Mouse (Mus musculus) liver, embryonic 14 days (tissue): ENCODE measurements around the gene Gm9789. TPM values are rescaled to one million over a fixed set of nuclear protein-coding genes. Genes with fewer than 3 reads are reported as not detected.

Source experiments
- polyA plus RNA-seq: library from polyadenylated mRNA; depleted of rRNA; stranded (reverse); fragments of >200 nt; gene quantifications from 2 replicates; pipeline ENCODE4 v1.2.3, GENCODE M21; 2012; rRNA removed

Gm9789 gene
- polyA plus RNA-seq, result not detected in 2 replicates

DNA sequence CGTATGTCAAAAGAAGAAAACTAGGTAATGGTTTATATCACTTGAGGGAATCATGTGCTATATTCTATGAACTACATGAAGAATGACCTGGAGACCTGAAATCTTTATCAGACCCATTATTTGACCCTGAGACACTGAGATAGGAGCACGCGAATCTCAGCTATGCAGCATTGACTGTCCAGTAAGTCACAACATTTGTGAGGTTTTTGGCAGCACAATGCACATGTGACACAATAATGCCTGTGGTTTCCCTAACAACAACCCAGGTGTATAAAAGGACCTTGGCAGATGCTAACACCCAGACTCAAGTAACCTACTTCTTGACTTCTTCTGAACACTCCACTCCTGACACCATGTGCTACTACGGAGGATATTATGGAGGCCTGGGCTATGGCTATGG, at the start of gene Gm9789:
Gm9789 (plus strand) TSS at position 301 of the 400 bp plus-strand sequence.

GRCm38 (mm10) chr16:89140551-89140950, 17.2 kb upstream of the Gm9789 start, which contains the start of gene Gm6358:
Gene Gm6358, plus strand, starts transcription at chr16:89140851.

DNA sequence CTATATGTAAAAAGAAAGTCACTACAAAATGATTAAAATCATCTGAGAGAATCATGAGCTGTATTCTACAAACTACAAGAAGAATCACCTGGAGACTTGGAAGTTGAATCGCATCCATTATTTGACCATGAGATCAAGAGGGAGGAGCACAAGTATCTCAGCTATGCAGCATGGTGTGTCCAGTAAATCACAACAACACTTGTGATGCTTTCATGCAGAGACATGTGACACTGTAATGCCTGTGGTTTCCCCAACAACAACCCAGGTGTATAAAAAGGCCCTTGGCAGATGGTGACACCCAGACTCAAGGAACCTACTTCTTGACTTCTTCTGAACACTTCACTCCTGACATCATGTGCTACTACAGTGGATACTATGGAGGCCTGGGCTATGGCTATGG, 7.0 kb upstream of the Gm9789 start, which contains the start of gene Gm10061:
Gm10061 (plus strand) TSS at position 301 of the 400 bp plus-strand sequence.

DNA sequence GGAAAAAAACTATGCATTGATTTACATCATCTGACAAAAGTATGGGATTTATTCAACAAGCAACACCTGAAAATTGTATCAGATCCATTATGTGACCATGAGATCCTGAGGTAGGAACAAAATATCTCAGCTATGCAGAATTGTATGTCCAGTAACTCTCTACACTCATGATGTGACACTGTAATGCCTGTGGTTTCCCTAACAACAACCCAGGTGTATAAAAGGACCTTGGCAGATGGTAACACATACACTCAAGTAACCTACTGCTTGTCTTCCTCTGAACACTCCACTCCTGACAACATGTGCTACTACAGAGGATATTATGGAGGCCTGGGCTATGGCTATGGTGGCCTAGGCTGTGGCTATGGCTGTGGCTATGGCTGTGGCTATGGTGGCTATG, 11.4 kb downstream of the Gm9789 start, which contains the start of gene Gm7735:
Gm7735 (plus strand) TSS at position 301 of the 400 bp plus-strand sequence.

GRCm38 (mm10) chr16:89174435-89174834, 16.7 kb downstream of the Gm9789 start, which contains the start of gene 1110057P08Rik:
Gene 1110057P08Rik, plus strand, starts transcription at chr16:89174735.

DNA sequence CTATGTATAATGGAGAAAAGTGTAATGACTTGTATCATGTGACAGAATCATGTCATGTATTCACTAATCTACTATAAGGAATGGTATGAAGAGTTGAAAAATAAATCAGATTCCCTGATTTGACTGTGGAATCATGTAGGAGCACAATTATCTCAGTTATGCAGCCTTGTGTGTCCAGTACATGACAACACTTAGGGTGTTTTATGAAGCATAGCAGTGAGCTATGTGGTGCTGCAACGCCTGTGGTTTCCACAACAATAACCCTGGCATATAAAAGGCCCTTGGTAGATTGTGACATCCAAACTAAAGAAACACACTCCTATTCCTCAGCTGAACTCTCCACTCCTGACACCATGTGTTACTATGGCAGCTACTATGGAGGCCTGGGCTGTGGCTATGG, 47.8 kb downstream of the Gm9789 start, which contains the start of gene Krtap20-2:
Krtap20-2 (plus strand) TSS at position 301 of the 400 bp plus-strand sequence.

Other genes starting within 250 kb of the Gm9789 start
- not detected in 2 replicates for gene Krtap19-9b, start 225.7 kb upstream of the Gm9789 start, polyA plus RNA-seq
- gene Krtap16-3, start 195.1 kb upstream of the Gm9789 start, polyA plus RNA-seq, result not detected in 2 replicates
- gene Krtap22-2, start 147.2 kb upstream of the Gm9789 start, polyA plus RNA-seq, result not detected in 2 replicates
- not detected in 2 replicates for gene Gm10229, start 142.7 kb upstream of the Gm9789 start, polyA plus RNA-seq
- gene Krtap6-1, start 126.3 kb upstream of the Gm9789 start, polyA plus RNA-seq, result not detected in 2 replicates
- not detected in 2 replicates for gene Gm10228, start 116.5 kb upstream of the Gm9789 start, polyA plus RNA-seq
- not detected in 2 replicates for gene Krtap6-5, start 110.1 kb upstream of the Gm9789 start, polyA plus RNA-seq
- not detected in 2 replicates for gene 1110025L11Rik, start 94.0 kb upstream of the Gm9789 start, polyA plus RNA-seq
- not detected in 2 replicates for gene Krtap6-3, start 73.9 kb upstream of the Gm9789 start, polyA plus RNA-seq
- not detected in 2 replicates for gene Gm6358, start 17.1 kb upstream of the Gm9789 start, polyA plus RNA-seq
- not detected in 2 replicates for gene Gm10061, start 6.9 kb upstream of the Gm9789 start, polyA plus RNA-seq
- gene Gm7735, start 11.5 kb downstream of the Gm9789 start, polyA plus RNA-seq, result not detected in 2 replicates
- not detected in 2 replicates for gene 1110057P08Rik, start 16.8 kb downstream of the Gm9789 start, polyA plus RNA-seq
- not detected in 2 replicates for gene Krtap20-2, start 47.9 kb downstream of the Gm9789 start, polyA plus RNA-seq
- gene Krtap21-1, start 245.9 kb downstream of the Gm9789 start, polyA plus RNA-seq, result not detected in 2 replicates